Mouse (Mus musculus) embryonic facial prominence, embryonic 14.5 days (tissue): ENCODE data around the gene Gm29609. TPM values are rescaled to one million over a fixed set of nuclear protein-coding genes. Genes with fewer than 3 reads are reported as not detected.

Experiments used
- ATAC-seq: fragments of 200-750 bp; cut with Nextera tagmentation; 2 replicates; pipeline ENCODE4 v1.8.0; 2017; ENCODE audit warnings: low read depth, moderate number of reproducible peaks, moderate TSS enrichment
- DNase-seq: peaks from one replicate; pipeline ENCODE4 v3.0.0-alpha.2; 2015; ENCODE audit warnings: low spot score
- H3K27ac ChIP-seq: fragments of 300-500 bp; sonication (generic); replicated peaks from 2 replicates; pipeline ENCODE4 v1.5.1; 2014; ENCODE audit warnings: low read depth, mild to moderate bottlenecking, low read length, moderate library complexity
- H3K27me3 ChIP-seq: fragments of 300-500 bp; sonication (generic); replicated peaks from 2 replicates; pipeline ENCODE4 v1.6.1; 2014; ENCODE audit warnings: low read length; ENCODE audit not compliant: control insufficient read depth, insufficient read depth
- H3K36me3 ChIP-seq: fragments of 300-500 bp; sonication (generic); 2 replicates; pipeline ENCODE4 v1.6.1; 2014; ENCODE audit warnings: low read length, mixed read lengths; ENCODE audit not compliant: control insufficient read depth, insufficient read depth
- H3K4me1 ChIP-seq: fragments of 300-500 bp; sonication (generic); 2 replicates; pipeline ENCODE4 v1.6.1; 2014; ENCODE audit warnings: antibody characterized with exemption, low read length; ENCODE audit not compliant: control insufficient read depth, insufficient read depth
- H3K4me2 ChIP-seq: fragments of 300-500 bp; sonication (generic); 2 replicates; pipeline ENCODE4 v1.6.1; 2014; ENCODE audit warnings: low read depth, mild to moderate bottlenecking, low read length, moderate library complexity, mixed read lengths
- H3K4me3 ChIP-seq: fragments of 300-500 bp; sonication (generic); 2 replicates; pipeline ENCODE4 v1.5.1; 2014; ENCODE audit warnings: low read depth, mild to moderate bottlenecking, low read length
- H3K9ac ChIP-seq: fragments of 300-500 bp; sonication (generic); 2 replicates; pipeline ENCODE4 v1.6.1; 2014; ENCODE audit warnings: low read depth, mild to moderate bottlenecking, low read length, moderate library complexity, mixed read lengths
- H3K9me3 ChIP-seq: fragments of 300-500 bp; sonication (generic); 2 replicates; pipeline ENCODE4 v1.6.1; 2016; ENCODE audit warnings: low read length; ENCODE audit not compliant: control insufficient read depth
- WGBS: fragments of 180-500 bp; shearing (Covaris S2); extraction: QIAGEN DNeasy Blood & Tissue Kit; methylation state at CpG from one replicate; pipeline ENCODE4 v1.1.7; 2014; 5-methylcytosine and 5-hydroxymethylcytosine counted together
- polyA plus RNA-seq: library from polyadenylated mRNA; unstranded; fragments of >200 nt; fragmentation: Nextera tagmentation; extraction: Ambion mirVana; gene quantifications from 2 replicates; pipeline ENCODE4 v1.2.1, GENCODE M21; 2014

Gm29609 gene
- polyA plus RNA-seq, 1 experiment from 2014 or later, result 0.54 TPM

- DNase-seq, result peak; percentile 12
- Histone ChIP-seq H3K27ac (peak overlapping the region; percentile 97), H3K27me3 (no peaks in the 10 kb centered on the region), H3K9me3 (no peaks in the 10 kb centered on the region), H3K9ac (peak overlapping the region; percentile 77), H3K4me2 (peak overlapping the region; percentile 78), H3K4me1 (peaks cover 10% of the 10 kb centered on the region; the same call in 1 of the 2 replicates), H3K4me3 (peak overlapping the region; percentile 83), H3K36me3 (peaks cover 7% of the 10 kb centered on the region)
- WGBS, result under 1% methylated on average over 22 of the region's 25 CpGs
- peak; percentile 51 for ATAC-seq
These were observed 378 bp downstream of the Gm29609 start for GRCm38 (mm10) chr5:31179301-31179765.

- WGBS, result 92% methylated on average over 4 of the region's 4 CpGs
- H3K27me3 ChIP-seq, result no peaks in the 10 kb centered on the region
- no peak overlapping the region for H3K4me2 ChIP-seq
- no peak overlapping the region for H3K27ac ChIP-seq
- no peaks in the 10 kb centered on the region for H3K9me3 ChIP-seq
- ATAC-seq, result no peak
- H3K36me3 ChIP-seq, result peaks cover 92% of the 10 kb centered on the region
- DNase-seq, result no peak
- H3K4me3 ChIP-seq, result no peak overlapping the region
- H3K4me1 ChIP-seq, result no peaks in the 10 kb centered on the region
- no peak overlapping the region for H3K9ac ChIP-seq
These were observed 11.1 kb downstream of the Gm29609 start for GRCm38 (mm10) chr5:31168630-31169029.

GRCm38 (mm10) chr5:31164878-31165277 lies 14.8 kb downstream of the Gm29609 start:
- DNase-seq (no peak), ATAC-seq (no peak)
- Histone ChIP-seq H3K4me1 (no peaks in the 10 kb centered on the region), H3K4me2 (no peak overlapping the region), H3K36me3 (peaks cover 97% of the 10 kb centered on the region), H3K9ac (no peak overlapping the region), H3K27ac (no peak overlapping the region), H3K27me3 (no peaks in the 10 kb centered on the region), H3K9me3 (no peaks in the 10 kb centered on the region), H3K4me3 (no peak overlapping the region)
- WGBS, result 90% methylated on average over 1 of the region's 1 CpGs

GRCm38 (mm10) chr5:31162462-31162861 lies 17.2 kb downstream of the Gm29609 start:
- Histone ChIP-seq H3K27ac (no peak overlapping the region), H3K9me3 (no peaks in the 10 kb centered on the region), H3K4me2 (no peak overlapping the region), H3K4me1 (no peaks in the 10 kb centered on the region), H3K4me3 (no peak overlapping the region), H3K9ac (no peak overlapping the region), H3K36me3 (peaks cover 97% of the 10 kb centered on the region), H3K27me3 (no peaks in the 10 kb centered on the region)
- ATAC-seq, result no peak
- DNase-seq, result no peak

GRCm38 (mm10) chr5:31154152-31154553 lies 25.6 kb downstream of the Gm29609 start, which contains the start of gene Mpv17:
Gene Mpv17, minus strand, starts transcription at chr5:31154251.
- Histone ChIP-seq H3K27ac (peak within 1 kb of the TSS; percentile 67), H3K27me3 (no peaks in the 10 kb centered on the region), H3K9me3 (no peaks in the 10 kb centered on the region), H3K9ac (peak within 1 kb of the TSS; percentile 67), H3K4me3 (peak within 1 kb of the TSS; percentile 56), H3K4me1 (peaks cover 5% of the 10 kb centered on the region; the same call in 1 of the 2 replicates), H3K36me3 (peaks cover 42% of the 10 kb centered on the region), H3K4me2 (peak within 1 kb of the TSS; percentile 53)
- under 1% methylated on average over 19 of the region's 19 CpGs for WGBS
- peak; percentile 95 for DNase-seq
- peak; percentile 96 for ATAC-seq

- H3K4me3 ChIP-seq, result peak overlapping the region; percentile 56
- H3K27me3 ChIP-seq, result no peaks in the 10 kb centered on the region
- no peak for DNase-seq
- WGBS, result 41% methylated on average over 6 of the region's 6 CpGs
- H3K4me1 ChIP-seq, result peaks cover 5% of the 10 kb centered on the region; the same call in 1 of the 2 replicates
- 0 out of 2 replicates have a peak overlapping the region, but pooled peaks have one; percentile 67 for H3K27ac ChIP-seq
- no peaks in the 10 kb centered on the region for H3K9me3 ChIP-seq
- 0 out of 2 replicates have a peak, but pooled peaks have one; percentile 3 for ATAC-seq
- H3K4me2 ChIP-seq, result peak overlapping the region; percentile 53
- H3K36me3 ChIP-seq, result peaks cover 40% of the 10 kb centered on the region
- peak overlapping the region; percentile 67 for H3K9ac ChIP-seq
These were observed 26.1 kb downstream of the Gm29609 start for GRCm38 (mm10) chr5:31153516-31154151.

- Histone ChIP-seq H3K9me3 (no peaks in the 10 kb centered on the region), H3K27ac (no peak overlapping the region), H3K9ac (no peak overlapping the region), H3K4me2 (no peak overlapping the region), H3K36me3 (peaks cover 27% of the 10 kb centered on the region), H3K27me3 (no peaks in the 10 kb centered on the region), H3K4me1 (peaks cover 5% of the 10 kb centered on the region; the same call in 1 of the 2 replicates), H3K4me3 (no peak overlapping the region)
- 97% methylated on average over 3 of the region's 3 CpGs for WGBS
- ATAC-seq, result no peak
- no peak for DNase-seq
These were observed 28.0 kb downstream of the Gm29609 start for GRCm38 (mm10) chr5:31151746-31152145.

- Histone ChIP-seq H3K27me3 (no peaks in the 10 kb centered on the region), H3K4me2 (no peak overlapping the region), H3K27ac (no peak overlapping the region), H3K36me3 (peaks cover 30% of the 10 kb centered on the region; the same call in 1 of the 2 replicates), H3K4me1 (peaks cover 5% of the 10 kb centered on the region; the same call in 1 of the 2 replicates), H3K4me3 (no peak overlapping the region), H3K9me3 (no peaks in the 10 kb centered on the region), H3K9ac (no peak overlapping the region)
- 90% methylated on average over 4 of the region's 4 CpGs for WGBS
- ATAC-seq, result no peak
- no peak for DNase-seq
These were observed 29.9 kb downstream of the Gm29609 start for GRCm38 (mm10) chr5:31149781-31150180.
